Mouse (Mus musculus) T-helper 2 cell (primary cell): Measurements from ENCODE around the gene Lrriq4.

Source experiments
- in situ Hi-C: fragments of 300-600 bp; cut with MboI, MseI; formaldehyde crosslinking; loops from one replicate; pipeline ENCODE4 v1.15.1; 2025; ENCODE audit warnings: high pct_unique_total_duplicates

Lrriq4 gene

GRCm38 (mm10) chr3:30644207-30644606 lies at the start of gene Lrriq4:
TSS of gene Lrriq4 (plus strand) at chr3:30644507.
- in situ Hi-C loops: no loop called here

- in situ Hi-C loops: loop anchor here (25.0 kb wide), 1 partner anchor 542 kb away; the partner anchor contains the start of gene Cldn11
These were observed 49.0 kb upstream of the Lrriq4 start for GRCm38 (mm10) chr3:30595111-30595832.

- in situ Hi-C loops: loop anchor here (25.0 kb wide), 1 partner anchor 540 kb away; the partner anchor contains the start of gene Cldn11
These were observed 47.0 kb upstream of the Lrriq4 start for GRCm38 (mm10) chr3:30597271-30597670.

- in situ Hi-C loops: loop anchor here (5.0 to 25.0 kb wide), 2 partner anchors 192 to 537 kb away; partner anchors contain the start of genes Cldn11 and Sec62
These were observed 44.4 kb upstream of the Lrriq4 start, which contains the start of gene Actrt3 for GRCm38 (mm10) chr3:30599711-30600545. TSS of gene Actrt3 (minus strand) at chr3:30599939.

- in situ Hi-C loops: loop anchor here (5.0 kb wide), 1 partner anchor 192 kb away; the partner anchor contains the start of gene Sec62
These were observed 43.6 kb upstream of the Lrriq4 start for GRCm38 (mm10) chr3:30600717-30601116.

GRCm38 (mm10) chr3:30601175-30601574 lies 43.1 kb upstream of the Lrriq4 start:
- in situ Hi-C loops: loop anchor here (5.0 kb wide), 1 partner anchor 191 kb away; the partner anchor contains the start of gene Sec62

GRCm38 (mm10) chr3:30601610-30602064 lies 42.7 kb upstream of the Lrriq4 start:
- in situ Hi-C loops: loop anchor here (5.0 kb wide), 1 partner anchor 191 kb away; the partner anchor contains the start of gene Sec62

- in situ Hi-C loops: loop anchor here (5.0 kb wide), 1 partner anchor 190 kb away; the partner anchor contains the start of gene Sec62
These were observed 42.1 kb upstream of the Lrriq4 start, which contains the start of gene Mynn for GRCm38 (mm10) chr3:30602065-30602739. TSS of gene Mynn (plus strand) at chr3:30602065.

GRCm38 (mm10) chr3:30602740-30603098 lies 41.6 kb upstream of the Lrriq4 start:
- in situ Hi-C loops: loop anchor here (5.0 kb wide), 1 partner anchor 190 kb away; the partner anchor contains the start of gene Sec62

GRCm38 (mm10) chr3:30603256-30603655 lies 41.1 kb upstream of the Lrriq4 start:
- in situ Hi-C loops: loop anchor here (5.0 kb wide), 1 partner anchor 189 kb away; the partner anchor contains the start of gene Sec62

- in situ Hi-C loops: no loop called here
These were observed 35.3 kb upstream of the Lrriq4 start for GRCm38 (mm10) chr3:30608999-30609398.

- in situ Hi-C loops: no loop called here
These were observed 33.4 kb upstream of the Lrriq4 start for GRCm38 (mm10) chr3:30610930-30611329.

- in situ Hi-C loops: no loop called here
These were observed 24.2 kb upstream of the Lrriq4 start for GRCm38 (mm10) chr3:30620132-30620531.

GRCm38 (mm10) chr3:30633681-30634080 lies 10.6 kb upstream of the Lrriq4 start:
- in situ Hi-C loops: no loop called here

- in situ Hi-C loops: no loop called here
These were observed 8.7 kb upstream of the Lrriq4 start for GRCm38 (mm10) chr3:30635629-30636028.

- in situ Hi-C loops: no loop called here
These were observed 2.5 kb downstream of the Lrriq4 start for GRCm38 (mm10) chr3:30646761-30647160.

- in situ Hi-C loops: no loop called here
These were observed 3.3 kb downstream of the Lrriq4 start, which contains the start of gene Lrrc34 for GRCm38 (mm10) chr3:30647440-30648090. TSS of gene Lrrc34 (minus strand) at chr3:30647869.

- in situ Hi-C loops: no loop called here
These were observed 4.2 kb downstream of the Lrriq4 start for GRCm38 (mm10) chr3:30648466-30648865.

- in situ Hi-C loops: loop anchor here (5.0 kb wide), 1 partner anchor 47 kb away; the partner anchor contains the start of gene Lrrc31
These were observed 5.9 kb downstream of the Lrriq4 start for GRCm38 (mm10) chr3:30650062-30650841.

GRCm38 (mm10) chr3:30655937-30656336 lies 11.6 kb downstream of the Lrriq4 start:
- in situ Hi-C loops: no loop called here
